Mouse (Mus musculus): ENCODE measurements at regions not wholly inside any gene's neighbourhood (a gene's known extent, or its start where the extent isn't known, plus 50 kb on each side); places are given as distances from the start of the nearest gene placed in this dataset.
A peak's percentile ranks its signal among the peaks of the same experiment; 100 is the strongest.
"Not testable (repeated sequence)": the region's sequence is repeated elsewhere in the genome, so short reads cannot be mapped to it uniquely, and the experiment has no call there.

DNA sequence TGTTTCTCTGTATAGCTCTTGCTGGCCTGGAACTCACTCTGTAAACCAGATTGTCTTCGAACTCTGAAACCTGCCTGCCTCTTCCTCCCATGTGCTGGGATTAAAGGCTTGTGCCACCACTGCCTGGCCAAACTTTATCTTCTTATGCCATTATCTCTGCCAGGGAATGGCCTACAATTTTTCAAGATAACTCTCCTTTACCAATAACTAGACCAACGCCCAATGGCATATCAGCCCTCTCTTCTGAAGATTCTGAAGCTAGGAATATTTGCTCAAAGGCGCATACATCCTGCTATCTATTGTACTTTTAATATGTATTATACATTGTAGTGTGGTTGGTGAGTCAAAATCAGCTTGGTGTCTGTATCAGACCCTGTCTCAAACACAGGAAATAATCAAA, 235.4 kb upstream of the Cts3 start:
- not testable (repeated sequence) for DNase-seq

DNA sequence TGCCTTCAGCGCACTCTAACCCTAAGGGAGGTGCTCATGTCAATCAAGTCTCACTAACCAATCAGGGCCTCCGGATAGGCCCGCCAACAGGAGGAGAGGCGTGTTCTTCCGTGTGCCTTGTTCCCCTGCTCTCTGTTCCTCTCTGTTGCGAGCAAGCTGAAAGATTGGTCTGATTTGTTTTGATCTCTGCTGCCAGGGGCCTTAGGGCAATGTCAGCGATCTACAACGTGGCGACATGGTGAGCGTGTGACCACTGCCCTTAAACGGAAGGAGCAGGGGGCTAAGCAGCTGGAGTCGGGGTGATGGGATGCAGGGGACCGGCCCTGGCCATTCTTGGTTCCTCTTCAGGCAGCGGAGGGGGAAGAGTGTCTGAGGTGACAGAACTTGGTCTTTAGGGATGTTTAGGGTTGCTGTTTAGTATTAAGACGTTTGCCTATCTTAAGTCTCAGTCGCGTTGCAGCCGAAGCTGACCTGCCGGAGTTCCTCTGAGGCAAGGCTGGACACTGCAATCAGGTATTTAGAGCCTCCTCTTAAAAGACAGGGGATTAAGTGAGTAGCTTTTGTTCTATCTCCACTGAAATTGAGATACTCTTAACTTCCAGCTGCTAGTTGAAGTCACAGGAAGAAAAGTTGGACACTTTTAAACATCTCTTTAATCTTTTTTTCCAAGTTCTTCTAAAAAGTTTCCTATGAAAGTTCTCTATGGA, 234.4 kb upstream of the Cts3 start:
- peak; percentile 33 to 52 for DNase-seq

DNA sequence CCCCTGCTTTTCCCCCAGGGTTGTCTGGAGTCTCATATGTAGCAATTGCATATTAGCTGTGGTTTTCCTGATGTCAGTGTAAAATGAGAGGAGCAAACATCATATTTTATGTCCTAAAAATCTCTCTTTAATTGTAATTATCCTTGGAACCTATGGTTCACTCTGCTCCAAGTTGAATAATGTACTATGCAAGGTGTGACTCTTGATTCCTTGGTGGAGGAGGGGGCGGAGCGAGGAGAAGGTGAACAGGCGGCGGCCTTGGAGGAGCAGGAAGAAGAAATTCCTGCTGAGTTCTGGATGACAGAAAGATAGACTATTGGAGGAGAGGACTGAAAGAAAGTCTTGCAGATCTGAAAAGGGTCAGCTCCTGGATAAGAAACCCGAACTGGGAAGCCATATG, 233.8 kb upstream of the Cts3 start:
- DNase-seq: not testable (repeated sequence)

DNA sequence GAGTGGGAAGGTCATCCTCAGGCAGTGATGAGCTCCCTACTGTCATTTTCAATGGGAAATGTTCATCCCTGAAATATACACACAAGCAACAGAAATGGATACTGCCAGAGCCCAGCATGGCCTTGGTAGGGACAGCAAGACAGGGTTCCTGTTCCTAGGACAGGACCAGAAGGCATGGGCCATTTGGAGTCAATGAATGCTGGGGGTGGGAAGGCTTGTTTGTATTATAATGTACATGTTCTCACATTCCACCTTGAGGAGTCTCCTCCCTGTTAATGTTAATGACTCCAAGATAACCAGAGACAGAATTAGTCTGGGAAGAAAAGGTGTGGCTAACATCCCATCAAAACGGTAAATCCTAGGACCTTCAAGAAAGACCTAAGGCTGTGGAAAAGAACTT, 193.5 kb upstream of the Cts3 start:
- DNase-seq: not testable (repeated sequence)

Data from kidney, postnatal 36 days (tissue).